Mouse (Mus musculus): ENCODE data around the gene Fcer1g. TPM values are rescaled to one million over a fixed set of nuclear protein-coding genes. Genes with fewer than 3 reads are reported as not detected.

The Fcer1g gene
- polyA plus RNA-seq, 2 experiments: 49.7 to 91.4 TPM

- no peak overlapping the region for H3K27ac ChIP-seq (replicated peaks; ENCODE audit: low read depth, low read length)
- no peak overlapping the region for H3K9ac ChIP-seq (ENCODE audit: low read depth, low read length, severe bottlenecking)
- DNase-seq (ENCODE audit: low spot score) (no peak), ATAC-seq (ENCODE audit: low FRiP score, low read depth) (no peak)
- peaks cover 70% of the 10 kb centered on the region for H3K36me3 ChIP-seq (ENCODE audit: control insufficient read depth, insufficient read depth, low read length)
- H3K27me3 ChIP-seq (ENCODE audit: control insufficient read depth, insufficient read depth, low read length): no peaks in the 10 kb centered on the region
- H3K4me3 ChIP-seq (replicated peaks; ENCODE audit: low read length): no peak overlapping the region
- TF ChIP-seq POLR2A (IDR thresholded peaks at IDR 0.05; ENCODE audit: borderline replicate concordance, extremely low read depth, insufficient read depth, insufficient read length): no peak
- no peaks in the 10 kb centered on the region for H3K9me3 ChIP-seq (ENCODE audit: control insufficient read depth, low read length)
- H3K4me2 ChIP-seq (replicated peaks; ENCODE audit: low read depth, low read length, severe bottlenecking): no peak overlapping the region
- WGBS: 94% methylated on average over 14 of the region's 14 CpGs
- H3K4me1 ChIP-seq (ENCODE audit: control insufficient read depth, insufficient read depth, low read length): peaks cover 11% of the 10 kb centered on the region
These were observed 42.1 kb upstream of the Fcer1g start for GRCm38 (mm10) chr1:171276110-171276748.

- Histone ChIP-seq H3K36me3 (ENCODE audit: control insufficient read depth, insufficient read depth, low read length) (peaks cover 70% of the 10 kb centered on the region), H3K4me3 (replicated peaks; ENCODE audit: low read length) (no peak overlapping the region), H3K27ac (replicated peaks; ENCODE audit: low read depth, low read length) (no peak overlapping the region), H3K9ac (ENCODE audit: low read depth, low read length, severe bottlenecking) (no peak overlapping the region), H3K27me3 (ENCODE audit: control insufficient read depth, insufficient read depth, low read length) (no peaks in the 10 kb centered on the region), H3K4me1 (ENCODE audit: control insufficient read depth, insufficient read depth, low read length) (peaks cover 16% of the 10 kb centered on the region), H3K4me2 (replicated peaks; ENCODE audit: low read depth, low read length, severe bottlenecking) (no peak overlapping the region), H3K9me3 (ENCODE audit: control insufficient read depth, low read length) (no peaks in the 10 kb centered on the region)
- 92% methylated on average over 11 of the region's 11 CpGs for WGBS
- no peak for DNase-seq (ENCODE audit: low spot score)
- TF ChIP-seq POLR2A (IDR thresholded peaks at IDR 0.05; ENCODE audit: borderline replicate concordance, extremely low read depth, insufficient read depth, insufficient read length): no peak
- ATAC-seq (ENCODE audit: low FRiP score, low read depth): no peak
These were observed 41.1 kb upstream of the Fcer1g start for GRCm38 (mm10) chr1:171275144-171275734.

- H3K4me1 ChIP-seq (ENCODE audit: control insufficient read depth, insufficient read depth, low read length): peaks cover 13% of the 10 kb centered on the region
- no peak for DNase-seq (ENCODE audit: low spot score)
- H3K9me3 ChIP-seq (ENCODE audit: control insufficient read depth, low read length): no peaks in the 10 kb centered on the region
- H3K27me3 ChIP-seq (ENCODE audit: control insufficient read depth, insufficient read depth, low read length): no peaks in the 10 kb centered on the region
- no peak overlapping the region for H3K4me2 ChIP-seq (replicated peaks; ENCODE audit: low read depth, low read length, severe bottlenecking)
- no peak for ATAC-seq (ENCODE audit: low FRiP score, low read depth)
- no peak for TF ChIP-seq POLR2A (IDR thresholded peaks at IDR 0.05; ENCODE audit: borderline replicate concordance, extremely low read depth, insufficient read depth, insufficient read length)
- WGBS: 93% methylated on average over 12 of the region's 12 CpGs
- H3K36me3 ChIP-seq (ENCODE audit: control insufficient read depth, insufficient read depth, low read length): peaks cover 69% of the 10 kb centered on the region
- no peak overlapping the region for H3K4me3 ChIP-seq (replicated peaks; ENCODE audit: low read length)
- no peak overlapping the region for H3K9ac ChIP-seq (ENCODE audit: low read depth, low read length, severe bottlenecking)
- H3K27ac ChIP-seq (replicated peaks; ENCODE audit: low read depth, low read length): no peak overlapping the region
These were observed 40.0 kb upstream of the Fcer1g start for GRCm38 (mm10) chr1:171274171-171274570.

GRCm38 (mm10) chr1:171272086-171272485 is 37.9 kb upstream of the Fcer1g start:
- Histone ChIP-seq H3K4me1 (ENCODE audit: control insufficient read depth, insufficient read depth, low read length) (peaks cover 13% of the 10 kb centered on the region), H3K36me3 (ENCODE audit: control insufficient read depth, insufficient read depth, low read length) (peaks cover 48% of the 10 kb centered on the region), H3K4me2 (replicated peaks; ENCODE audit: low read depth, low read length, severe bottlenecking) (no peak overlapping the region), H3K9ac (ENCODE audit: low read depth, low read length, severe bottlenecking) (no peak overlapping the region), H3K27me3 (ENCODE audit: control insufficient read depth, insufficient read depth, low read length) (no peaks in the 10 kb centered on the region), H3K27ac (replicated peaks; ENCODE audit: low read depth, low read length) (no peak overlapping the region), H3K9me3 (ENCODE audit: control insufficient read depth, low read length) (no peaks in the 10 kb centered on the region), H3K4me3 (replicated peaks; ENCODE audit: low read length) (no peak overlapping the region)
- no peak for TF ChIP-seq POLR2A (IDR thresholded peaks at IDR 0.05; ENCODE audit: borderline replicate concordance, extremely low read depth, insufficient read depth, insufficient read length)
- no peak for DNase-seq (ENCODE audit: low spot score)
- WGBS: 95% methylated on average over 3 of the region's 3 CpGs
- no peak for ATAC-seq (ENCODE audit: low FRiP score, low read depth)

- Histone ChIP-seq H3K4me3 (replicated peaks; ENCODE audit: low read length) (no peak overlapping the region; the same call in 1 of the 2 replicates), H3K36me3 (ENCODE audit: control insufficient read depth, insufficient read depth, low read length) (peaks cover 43% of the 10 kb centered on the region), H3K27me3 (ENCODE audit: control insufficient read depth, insufficient read depth, low read length) (no peaks in the 10 kb centered on the region), H3K9ac (ENCODE audit: low read depth, low read length, severe bottlenecking) (no peak overlapping the region), H3K27ac (replicated peaks; ENCODE audit: low read depth, low read length) (no peak overlapping the region), H3K9me3 (ENCODE audit: control insufficient read depth, low read length) (no peaks in the 10 kb centered on the region), H3K4me2 (replicated peaks; ENCODE audit: low read depth, low read length, severe bottlenecking) (no peak overlapping the region; the same call in 1 of the 2 replicates), H3K4me1 (ENCODE audit: control insufficient read depth, insufficient read depth, low read length) (peaks cover 13% of the 10 kb centered on the region)
- TF ChIP-seq POLR2A (IDR thresholded peaks at IDR 0.05; ENCODE audit: borderline replicate concordance, extremely low read depth, insufficient read depth, insufficient read length): no peak
- DNase-seq (ENCODE audit: low spot score) (no peak), ATAC-seq (ENCODE audit: low FRiP score, low read depth) (no peak)
- WGBS: 68% methylated on average over 10 of the region's 10 CpGs
These were observed 37.5 kb upstream of the Fcer1g start for GRCm38 (mm10) chr1:171271622-171272021.
